Mouse (Mus musculus) central nervous system, embryonic 14 days (tissue): ENCODE data around the gene Aff1. TPM values are rescaled to one million over a fixed set of nuclear protein-coding genes. Genes with fewer than 3 reads are reported as not detected.

ENCODE experiments used
- polyA plus RNA-seq: library from polyadenylated mRNA; depleted of rRNA; stranded (reverse); fragments of >200 nt; gene quantifications from 2 replicates; pipeline ENCODE4 v1.2.3, GENCODE M21; 2012; rRNA removed

Aff1 gene
- 2.0 and 2.6 TPM in 2 replicates for polyA plus RNA-seq

DNA sequence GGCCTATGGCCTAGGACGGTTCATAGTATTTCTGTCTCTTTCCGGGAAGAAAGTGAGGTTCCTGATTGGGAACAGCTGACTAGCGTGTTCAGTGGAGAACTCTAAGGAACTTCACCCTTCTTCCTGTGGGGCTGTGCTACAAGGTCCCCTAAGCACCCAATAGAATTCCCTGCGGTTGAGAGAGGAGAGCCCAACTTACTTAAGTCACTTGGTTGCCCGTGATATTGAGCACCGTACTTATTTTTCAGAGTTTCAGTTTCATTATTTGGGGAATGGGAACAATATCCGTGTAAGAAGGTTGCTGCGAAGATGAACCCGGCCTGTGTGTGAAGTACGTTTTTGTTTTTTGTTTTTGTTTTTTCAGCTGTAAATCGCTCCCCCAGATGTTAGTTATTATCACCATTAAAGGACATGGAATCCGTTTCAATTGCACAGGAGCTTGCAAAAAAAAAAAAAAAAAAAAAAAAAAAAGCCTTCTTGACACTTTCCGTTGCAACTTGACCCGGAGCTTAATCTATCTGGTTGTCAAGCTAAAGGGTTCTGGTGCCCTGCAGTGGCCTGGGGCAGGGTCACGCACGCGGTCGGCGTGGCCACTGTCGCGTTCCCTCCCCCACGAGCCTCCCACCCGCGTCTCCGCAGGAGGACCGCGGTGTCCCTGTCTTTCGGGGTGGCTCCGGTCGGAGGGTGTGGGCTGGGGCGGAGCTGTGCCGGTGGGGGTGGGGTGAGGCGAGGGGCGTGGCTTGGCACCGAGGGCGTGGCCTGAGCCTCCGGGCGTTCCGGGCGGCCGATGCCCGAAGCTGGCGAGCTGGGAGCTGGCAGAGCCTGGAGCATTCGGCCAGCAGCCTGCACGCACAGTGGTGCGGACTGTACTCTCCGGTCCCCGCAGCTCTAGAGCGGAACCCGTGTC lies at the start of gene Aff1:
Gene Aff1 (plus strand): TSS at position 751 of the 907 bp plus-strand sequence.

DNA sequence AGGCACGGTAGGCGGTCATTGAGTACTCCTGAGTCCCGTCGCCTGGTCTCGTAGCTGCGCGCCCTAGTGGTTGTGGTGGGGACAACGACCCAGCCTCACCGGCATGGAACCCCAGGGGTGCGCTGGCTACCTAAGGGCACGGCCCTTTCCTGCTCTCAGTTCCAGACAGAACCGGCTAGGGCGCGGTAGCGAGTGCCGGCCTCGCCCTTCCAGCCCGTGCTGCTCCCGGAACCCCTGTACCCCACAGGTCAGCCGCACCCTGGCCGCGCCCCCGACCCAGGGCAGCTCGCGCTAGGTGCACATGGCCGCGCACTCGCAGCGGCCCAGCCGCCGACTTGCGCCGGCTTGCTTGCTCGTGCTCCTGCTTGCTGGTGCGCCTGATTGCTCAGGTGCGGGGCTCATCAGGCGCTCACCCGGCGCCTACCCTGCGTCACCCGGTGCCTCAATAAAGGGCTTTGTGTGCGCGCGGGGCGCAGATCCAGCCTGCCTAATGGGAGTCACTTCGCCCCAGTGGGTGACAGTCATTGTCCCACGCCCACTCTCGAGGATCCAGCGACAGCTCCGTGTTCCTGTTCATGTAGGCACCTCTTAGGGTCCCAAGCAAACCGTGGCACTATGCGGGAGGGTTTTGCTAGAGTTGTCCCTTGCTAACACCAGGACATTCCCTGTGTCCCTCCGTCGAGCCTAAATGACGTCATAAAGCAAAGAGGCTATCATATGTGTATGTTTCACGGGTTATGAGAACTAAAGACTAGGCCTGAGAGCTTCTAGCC lies 36.6 kb upstream of the Aff1 start, which contains the start of gene 1700016H13Rik:
Gene 1700016H13Rik (minus strand): TSS at position 665 of the 773 bp plus-strand sequence.

Other genes with a start within 250 kb of the Aff1 start
- 0.07 and 0.25 TPM in 2 replicates for gene Slc10a6, start 63.0 kb upstream of the Aff1 start, polyA plus RNA-seq
- 0.11 and 0.38 TPM in 2 replicates for gene 1700016H13Rik, start 36.4 kb upstream of the Aff1 start, polyA plus RNA-seq
- gene Klhl8, start 218.9 kb downstream of the Aff1 start, polyA plus RNA-seq, result 28.2 and 30.0 TPM in 2 replicates